Mouse (Mus musculus): ENCODE measurements at regions not wholly inside any gene's neighbourhood (a gene's known extent, or its start where the extent isn't known, plus 50 kb on each side); places are given as distances from the start of the nearest gene placed in this dataset.

DNA sequence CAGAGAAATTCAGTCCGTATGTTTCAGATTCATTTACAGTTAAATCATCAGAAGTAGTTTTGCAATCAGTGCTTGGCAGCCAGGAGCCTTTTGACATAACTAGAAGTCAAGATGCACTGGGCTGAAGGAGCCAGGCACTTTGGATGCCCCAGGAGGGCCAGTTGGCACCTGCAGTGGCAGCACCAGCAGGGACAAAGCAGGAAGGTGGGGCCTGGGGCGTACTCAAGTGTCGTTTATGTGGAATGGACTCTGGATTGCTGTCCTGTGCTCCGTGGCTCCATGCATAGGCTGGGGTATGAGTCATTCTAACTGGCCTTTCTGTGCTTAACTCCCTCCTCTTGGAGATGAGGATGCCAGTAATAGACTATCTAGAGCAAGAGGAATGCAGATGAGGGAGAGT lies 186.2 kb upstream of the Klf4 start:
- no peak for TF ChIP-seq CTCF (IDR thresholded peaks at IDR 0.05; ENCODE audit: extremely low read depth, insufficient read depth, low read length)
- TF ChIP-seq POLR2A (IDR thresholded peaks at IDR 0.05; ENCODE audit: extremely low read depth, insufficient read depth, low read length) = no peak
